Mouse (Mus musculus) lung, postnatal 14 days (tissue): ENCODE measurements at regions not wholly inside any gene's neighbourhood (a gene's known extent, or its start where the extent isn't known, plus 50 kb on each side); places are given as distances from the start of the nearest gene placed in this dataset.

Experiments used
- DNase-seq: peaks from one replicate; pipeline ENCODE4 v3.0.0; 2021

GRCm38 (mm10) chr2:75146256-75146655, 320.7 kb downstream of the Mtx2 start:
- DNase-seq = no peak

- no peak for DNase-seq
Measured at GRCm38 (mm10) chr2:75147399-75147798, 321.8 kb downstream of the Mtx2 start.

GRCm38 (mm10) chr2:75147967-75148366, 322.4 kb downstream of the Mtx2 start:
- no peak for DNase-seq

- no peak for DNase-seq
Measured at GRCm38 (mm10) chr2:75149036-75149435, 323.4 kb downstream of the Mtx2 start.

- peak; percentile 22 for DNase-seq
Measured at GRCm38 (mm10) chr2:75149562-75149961, 324.0 kb downstream of the Mtx2 start.

- peak; percentile 71 for DNase-seq
Measured at GRCm38 (mm10) chr2:75150986-75151385, 325.4 kb downstream of the Mtx2 start.

- DNase-seq = no peak
Measured at GRCm38 (mm10) chr2:75151519-75151918, 325.9 kb downstream of the Mtx2 start.

GRCm38 (mm10) chr2:75152477-75152990, 326.9 kb downstream of the Mtx2 start:
- peak; percentile 48 for DNase-seq

GRCm38 (mm10) chr2:75154448-75154847, 328.8 kb downstream of the Mtx2 start:
- DNase-seq = no peak

- no peak for DNase-seq
Measured at GRCm38 (mm10) chr2:75158581-75158980, 333.0 kb downstream of the Mtx2 start.

- DNase-seq = no peak
Measured at GRCm38 (mm10) chr2:75161075-75161474, 335.5 kb downstream of the Mtx2 start.

GRCm38 (mm10) chr2:75164987-75165386, 339.4 kb downstream of the Mtx2 start:
- no peak for DNase-seq

GRCm38 (mm10) chr2:75176267-75176666, 350.7 kb downstream of the Mtx2 start:
- DNase-seq = no peak

GRCm38 (mm10) chr2:75183293-75183692, 357.7 kb downstream of the Mtx2 start:
- no peak for DNase-seq

- no peak for DNase-seq
Measured at GRCm38 (mm10) chr2:75202587-75203220, 377.1 kb downstream of the Mtx2 start.

- peak; percentile 9 for DNase-seq
Measured at GRCm38 (mm10) chr2:75208821-75209758, 383.5 kb downstream of the Mtx2 start.

GRCm38 (mm10) chr2:75209790-75210583, 384.4 kb downstream of the Mtx2 start:
- DNase-seq = no peak

GRCm38 (mm10) chr2:75216931-75217330, 391.3 kb downstream of the Mtx2 start:
- no peak for DNase-seq

GRCm38 (mm10) chr2:75220775-75221359, 395.3 kb downstream of the Mtx2 start:
- DNase-seq = no peak

GRCm38 (mm10) chr2:75224443-75224842, 398.8 kb downstream of the Mtx2 start:
- peak; percentile 50 for DNase-seq

GRCm38 (mm10) chr2:75240976-75241375, 415.4 kb downstream of the Mtx2 start:
- DNase-seq = no peak

GRCm38 (mm10) chr2:75244311-75245033, 414.6 kb upstream of the Hnrnpa3 start:
- DNase-seq = no peak
